Mouse (Mus musculus) heart, postnatal 14 days (tissue): Measurements from ENCODE around the gene Adam15. TPM values are rescaled to one million over a fixed set of nuclear protein-coding genes. Genes with fewer than 3 reads are reported as not detected.
A peak's percentile ranks its signal among the peaks of the same experiment; 100 is the strongest.

Experiments
- DNase-seq, 2 experiments: peaks; one replicate each; pipeline ENCODE4 v3.0.0; 2021 to 2022
- intact Hi-C: fragments of 180-260 bp; cut with DNase I; formaldehyde crosslinking; loops from one replicate; pipeline ENCODE4 v1.15.1; 2025
- total RNA-seq, 2 experiments: library from RNA; stranded (reverse); gene quantifications; 2 replicates each; pipeline ENCODE4 v1.2.3; 2021

Gene Adam15
- total RNA-seq, 2 experiments from 2014 or later = 80.4 to 100.0 TPM

DNA sequence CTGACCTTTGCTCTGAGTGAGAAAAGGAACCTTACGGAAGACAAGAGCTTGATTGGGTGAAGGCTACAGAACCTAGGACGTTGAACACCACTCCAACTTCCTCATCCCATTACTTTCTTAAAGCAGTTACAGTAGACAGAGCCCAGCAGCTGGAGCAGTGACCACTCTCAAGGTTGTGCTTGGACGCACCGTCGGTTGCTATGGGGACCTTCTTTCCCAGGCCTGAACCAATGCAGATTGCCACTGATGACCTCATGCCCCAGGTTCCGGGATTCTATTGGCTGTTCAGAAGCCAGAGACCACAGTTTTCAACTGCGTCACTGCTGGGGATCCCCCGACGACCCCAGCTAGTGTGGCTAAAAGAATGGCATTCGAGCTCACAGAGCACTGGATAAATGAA, 18.8 kb downstream of the Adam15 start:
- intact Hi-C loops = no loop called here
- DNase-seq = no peak

DNA sequence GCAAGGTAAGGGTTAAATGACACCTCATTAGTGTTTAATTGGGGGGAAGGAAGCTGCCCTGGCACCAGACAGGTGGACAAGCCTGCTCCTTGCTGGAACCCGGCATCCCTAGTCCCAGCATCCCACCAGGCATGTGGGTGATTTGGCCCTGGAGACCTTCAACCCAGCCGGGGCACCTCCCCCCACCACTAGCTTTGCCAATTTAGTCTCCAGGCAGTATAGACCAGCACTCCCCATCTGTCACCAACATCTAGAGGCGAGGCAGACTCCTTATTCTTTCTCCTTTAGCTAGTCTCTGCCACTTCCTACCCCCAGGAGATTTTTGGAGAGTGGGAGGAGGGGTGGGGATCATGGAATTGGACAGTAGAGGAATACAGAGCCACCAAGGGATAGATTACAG, 19.4 kb downstream of the Adam15 start:
- no peak for DNase-seq
- intact Hi-C loops = no loop called here

DNA sequence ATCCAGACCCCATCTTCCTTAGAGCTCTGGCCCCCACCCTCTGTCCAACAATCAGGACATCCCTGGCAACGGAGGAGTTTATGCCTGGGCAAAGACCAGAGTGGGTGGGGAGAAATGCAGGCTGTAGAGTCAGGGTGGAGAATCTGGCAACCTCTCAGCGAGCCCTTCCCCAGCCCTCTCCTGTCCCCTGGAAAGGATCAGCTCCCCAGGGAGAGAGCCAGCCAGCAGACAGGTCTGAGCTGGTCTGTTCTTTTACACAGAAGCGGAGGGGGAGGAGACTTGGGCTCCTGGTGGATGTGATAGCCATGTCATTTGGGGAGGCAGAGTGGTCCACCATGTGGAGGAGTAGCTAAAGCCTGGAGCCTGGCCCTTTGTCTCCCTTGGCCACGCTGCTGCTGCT, 21.2 kb downstream of the Adam15 start:
- intact Hi-C loops = no loop called here
- no peak for DNase-seq

DNA sequence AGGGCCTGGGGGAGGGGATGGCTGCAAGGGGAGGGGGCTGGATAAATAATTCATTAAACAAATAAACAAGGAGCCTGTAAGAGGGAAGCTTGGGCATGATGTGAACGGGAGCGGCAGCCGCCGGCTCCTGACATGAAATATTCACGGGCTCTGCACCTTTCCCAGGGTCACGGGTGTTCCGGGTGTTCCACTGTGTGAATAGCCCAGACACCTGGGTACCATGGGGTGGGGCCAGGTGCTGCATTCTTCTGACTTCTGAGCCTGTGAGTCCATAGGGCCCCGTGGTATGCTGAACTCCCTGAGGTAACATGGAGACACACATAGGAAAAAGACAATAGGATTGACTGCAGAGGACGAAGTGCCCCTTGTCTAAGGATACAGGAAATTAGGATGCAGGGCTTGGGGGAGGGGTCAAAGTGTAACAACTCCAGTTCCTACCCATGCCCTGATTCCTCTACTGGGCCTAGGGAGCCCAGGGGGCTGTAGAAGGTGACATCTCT, 22.4 kb downstream of the Adam15 start:
- DNase-seq = no peak
- intact Hi-C loops = no loop called here

DNA sequence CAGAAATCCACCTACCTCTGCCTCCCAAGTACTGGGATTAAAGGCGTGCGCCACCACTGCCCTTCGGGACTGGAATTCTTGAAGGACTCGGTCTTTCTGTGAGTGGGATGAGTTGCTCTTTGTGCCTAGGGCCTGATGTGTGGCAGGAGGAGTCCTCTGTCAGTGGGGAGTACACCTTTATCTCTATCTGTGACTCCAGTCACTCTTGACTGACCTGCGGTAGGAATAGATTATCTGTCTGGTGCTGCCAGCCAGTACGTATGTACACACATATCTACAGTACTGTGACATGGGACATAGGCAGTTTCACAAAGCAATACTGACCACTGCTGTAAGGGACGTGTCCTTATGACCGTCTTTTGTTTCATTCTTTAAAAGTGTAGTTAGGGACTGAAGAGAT, 23.9 kb downstream of the Adam15 start:
- intact Hi-C loops = no loop called here
- DNase-seq = no peak

DNA sequence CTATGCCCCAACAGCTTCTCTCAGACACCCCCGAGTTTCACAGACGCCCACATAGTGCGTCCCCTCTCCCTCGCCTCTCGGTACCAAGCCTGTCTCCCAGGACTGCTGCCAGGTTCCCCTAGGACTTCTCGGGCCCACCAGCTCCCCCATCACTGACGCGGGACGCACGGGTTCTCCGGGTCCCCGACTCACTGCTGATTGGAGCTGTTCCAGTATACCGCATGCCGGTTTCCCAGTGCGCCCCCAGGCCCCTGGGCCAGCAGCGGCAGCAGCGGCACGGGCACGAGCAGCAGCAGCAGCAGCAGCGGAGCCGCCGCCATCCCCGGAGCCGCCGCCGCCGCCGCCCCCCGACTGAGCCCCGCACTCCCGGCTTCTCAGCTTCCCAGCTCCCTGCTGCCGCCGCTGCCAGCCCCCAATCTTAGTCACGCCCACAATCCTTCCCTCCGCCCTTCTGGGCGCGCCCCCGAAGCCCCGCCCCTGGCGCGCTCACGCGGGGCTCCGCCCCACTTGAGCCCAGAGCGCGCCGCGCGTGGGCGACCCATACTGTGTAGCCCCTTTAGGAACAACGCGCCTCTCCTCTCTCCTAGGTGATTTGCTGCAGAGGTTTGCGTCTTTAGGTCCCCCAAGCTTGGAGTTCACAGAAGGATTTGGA, 27.2 kb downstream of the Adam15 start, which contains the start of gene Efna3:
TSS of gene Efna3 (minus strand) at position 452 of the 652 bp plus-strand sequence.
- intact Hi-C loops = no loop called here
- DNase-seq = peak; percentile 77

DNA sequence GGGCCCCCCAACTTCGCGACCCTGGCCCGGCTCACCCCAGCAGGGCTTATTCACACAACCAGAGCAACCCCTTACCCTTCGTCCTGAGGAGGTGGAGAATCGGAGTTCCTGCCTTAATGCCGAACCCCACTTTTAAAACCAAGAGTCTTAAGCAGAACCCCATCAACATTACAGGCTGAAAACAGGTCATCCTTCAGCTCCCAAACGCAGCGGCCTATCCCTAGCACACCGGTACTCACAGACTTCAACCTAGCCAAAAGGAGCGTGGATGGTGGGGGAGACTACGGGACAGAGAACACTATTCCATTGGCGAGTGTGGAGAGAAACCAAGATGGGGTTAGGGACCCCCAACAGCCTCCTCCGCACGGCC, 27.7 kb downstream of the Adam15 start:
- intact Hi-C loops = no loop called here
- DNase-seq = no peak

DNA sequence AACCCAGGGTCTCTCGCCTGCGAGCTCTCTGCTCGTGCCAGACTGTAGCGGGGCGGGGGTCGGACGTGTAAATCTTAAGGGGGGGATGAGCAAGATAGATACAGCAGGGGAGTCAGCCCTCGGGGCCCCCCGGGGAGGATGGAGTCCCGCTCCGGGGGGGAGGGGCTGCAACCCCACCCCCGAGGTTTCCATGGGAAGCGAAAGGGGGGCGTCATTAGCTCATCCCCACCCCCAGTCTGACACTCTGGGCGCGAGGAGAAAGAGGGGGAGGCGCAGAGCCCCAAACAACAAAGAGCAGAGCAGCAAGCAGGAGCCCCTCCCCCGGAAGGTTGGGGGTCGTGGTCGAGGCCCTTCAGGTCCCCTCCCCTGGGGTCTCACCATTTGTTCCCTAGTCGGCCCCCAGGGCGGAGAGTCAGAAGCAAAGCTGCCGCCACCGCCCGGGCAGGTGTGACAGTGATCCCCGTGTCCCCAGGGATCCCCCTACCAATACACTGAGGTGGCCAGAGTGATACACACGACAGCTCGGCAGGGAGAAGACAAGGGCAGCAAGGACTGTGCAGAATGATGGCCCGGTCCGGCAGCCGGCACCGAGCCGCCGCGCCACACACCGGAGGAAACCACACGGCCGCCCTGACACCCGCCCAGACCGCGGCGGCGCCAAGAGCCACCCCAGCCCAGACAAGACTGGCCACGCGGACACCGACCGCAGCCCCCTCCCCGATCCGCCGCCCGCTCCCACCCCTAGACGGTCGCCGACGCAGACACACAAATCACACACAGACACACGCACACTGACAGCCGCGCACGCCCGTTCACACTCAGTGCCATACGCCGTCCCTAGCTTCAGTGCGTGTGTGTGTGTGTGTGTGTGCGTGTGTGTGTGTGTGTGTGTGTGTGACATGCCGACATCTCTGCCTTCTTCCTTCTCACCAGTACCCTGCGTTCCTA, 28.3 kb downstream of the Adam15 start:
- DNase-seq = no peak
- intact Hi-C loops = no loop called here

DNA sequence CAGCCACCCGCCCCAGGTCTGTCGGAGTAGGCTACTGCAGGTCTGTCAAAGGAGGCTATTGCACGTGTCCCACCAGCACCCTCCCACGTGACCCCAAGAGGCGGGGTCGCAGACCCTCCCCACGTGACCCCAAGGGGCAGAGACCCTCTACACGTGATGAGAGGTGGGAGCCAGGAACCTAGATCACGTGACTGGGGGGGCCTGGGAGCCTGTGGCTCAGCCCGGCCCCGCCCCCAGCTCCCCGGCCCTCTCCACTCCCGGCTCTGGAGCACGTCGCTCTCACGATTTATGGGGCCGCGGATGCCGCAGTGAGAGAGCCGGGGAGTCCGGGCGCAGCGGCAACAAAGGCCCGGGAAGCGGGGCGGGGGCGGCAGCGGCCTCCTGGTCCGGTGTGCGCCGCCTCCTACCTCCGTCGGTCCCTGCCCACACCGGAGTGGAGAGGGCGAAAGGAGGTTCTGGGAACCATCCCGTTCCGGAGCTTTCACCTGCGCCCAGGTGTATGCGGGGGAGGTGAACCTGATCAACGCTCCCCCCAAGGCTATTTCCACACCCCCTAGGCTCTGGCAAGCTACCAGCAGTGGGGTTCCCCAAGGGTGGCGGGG, 29.1 kb downstream of the Adam15 start:
- no peak for DNase-seq
- intact Hi-C loops = no loop called here

DNA sequence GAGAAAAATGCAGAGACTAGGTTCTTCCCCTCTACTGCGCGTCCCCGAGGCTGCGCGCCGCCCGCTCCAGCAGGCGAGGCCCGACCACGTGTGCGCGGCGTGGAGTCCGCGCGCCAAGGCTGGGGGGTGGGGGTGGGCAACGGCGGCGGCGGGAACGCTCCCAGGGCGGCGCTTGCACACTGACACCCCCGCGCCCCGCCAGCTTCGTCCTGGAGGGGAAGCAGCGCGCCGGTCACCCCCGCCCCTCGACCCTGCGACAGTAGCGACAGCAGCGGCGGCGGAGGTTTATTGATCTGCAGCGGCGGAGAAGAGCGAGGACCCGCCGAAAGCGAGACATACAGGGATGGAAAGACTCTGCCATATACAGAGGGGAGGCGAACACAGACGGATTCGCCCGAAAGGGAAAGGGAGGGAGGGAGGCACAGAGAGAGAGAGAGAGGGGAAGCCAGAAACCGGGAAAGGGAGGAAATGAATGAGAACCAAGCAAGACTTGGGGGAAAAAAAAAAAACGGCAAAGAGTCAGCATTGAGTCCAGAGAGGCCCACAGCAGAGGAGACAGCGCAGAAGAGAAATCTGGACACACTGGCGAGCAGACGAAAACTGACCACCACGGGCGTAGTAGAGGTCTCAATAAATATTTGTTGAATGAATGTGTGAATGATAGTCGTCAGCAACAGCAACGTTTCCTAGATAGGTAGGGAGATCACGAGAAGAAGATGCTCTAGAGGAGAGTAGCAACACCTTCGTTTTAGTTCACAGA, 30.0 kb downstream of the Adam15 start:
- intact Hi-C loops = loop anchor here (2.0 kb wide), 1 partner anchor 17 kb away; no protein-coding TSS in a partner anchor
- no peak for DNase-seq

DNA sequence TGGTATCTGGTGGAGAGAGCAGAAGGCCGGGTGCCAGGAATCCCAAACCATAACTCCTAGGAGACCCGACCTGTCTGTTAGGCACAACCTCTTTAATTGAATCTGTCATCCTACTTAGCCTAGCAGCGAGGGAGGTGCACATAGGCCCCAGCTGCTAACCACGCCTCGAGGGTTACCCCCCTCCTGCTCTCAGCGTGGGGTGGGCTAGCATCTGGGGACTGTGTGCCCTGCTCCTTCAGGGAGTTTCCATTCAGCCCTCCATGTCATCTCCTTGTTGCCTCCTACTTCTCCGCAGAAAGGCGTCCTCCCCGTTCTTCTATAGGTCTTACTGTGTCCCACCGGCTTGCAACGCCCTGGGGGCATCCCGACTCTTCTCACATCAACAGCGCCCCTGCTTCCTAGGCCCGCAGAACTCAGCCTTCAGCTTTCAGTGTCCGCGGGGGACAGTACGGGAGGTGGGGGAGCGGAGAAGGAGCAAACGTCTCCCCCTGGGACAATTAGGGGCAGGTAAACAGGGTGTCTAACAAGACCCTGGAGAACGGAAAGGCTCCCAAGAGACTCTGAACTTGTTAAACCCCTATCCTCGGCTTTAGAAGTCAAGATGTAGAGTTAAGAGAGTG, 30.7 kb downstream of the Adam15 start:
- no peak for DNase-seq

DNA sequence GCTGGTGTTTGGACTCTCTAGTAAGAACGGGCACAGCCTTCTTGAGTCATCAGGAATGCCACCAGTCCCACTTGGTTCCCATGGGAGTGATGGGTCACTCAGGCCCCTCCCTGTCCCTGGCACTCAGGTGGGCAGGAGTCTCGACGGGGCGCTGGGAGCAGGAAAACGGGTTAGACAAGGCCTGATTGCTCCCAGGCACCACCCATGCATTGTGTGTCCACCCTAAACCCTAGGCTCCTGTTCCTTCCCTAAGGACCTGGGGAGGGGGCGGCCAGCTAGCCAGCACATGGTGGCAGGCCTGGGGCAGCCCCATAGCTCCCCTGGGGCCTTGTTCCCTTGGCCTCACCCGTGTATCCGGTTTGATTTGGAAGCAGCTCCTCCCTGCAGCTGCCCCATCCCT, 31.5 kb downstream of the Adam15 start:
- intact Hi-C loops = loop anchor here (2.0 kb wide), 1 partner anchor 18 kb away; no protein-coding TSS in a partner anchor
- no peak for DNase-seq

More for the DNA sequence above, 30.7 kb downstream of the Adam15 start:
- intact Hi-C loops = loop anchor here (2.0 kb wide), 1 partner anchor 18 kb away; no protein-coding TSS in a partner anchor

DNA sequence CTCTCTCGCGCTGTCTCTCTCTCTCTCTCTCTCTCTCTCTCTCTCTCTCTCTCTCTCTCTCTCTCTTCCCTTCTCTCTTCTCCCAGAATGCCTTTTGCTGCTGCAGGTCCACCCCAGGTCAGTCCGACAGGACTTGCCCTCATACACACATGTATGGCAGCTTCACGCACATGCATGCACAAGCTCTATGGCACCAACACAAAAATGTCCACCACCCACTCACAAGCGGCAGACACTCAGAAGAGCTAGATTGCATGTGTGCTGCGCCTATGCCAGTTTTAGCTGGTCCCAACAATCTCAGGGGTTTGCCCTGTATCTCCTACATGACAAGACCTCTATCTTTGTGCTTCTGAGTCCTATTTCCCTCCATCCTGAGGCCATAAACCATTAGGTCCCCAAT, 32.5 kb downstream of the Adam15 start:
- intact Hi-C loops = loop anchor here (2.0 kb wide), 1 partner anchor 38 kb away; no protein-coding TSS in a partner anchor
- DNase-seq = no peak

DNA sequence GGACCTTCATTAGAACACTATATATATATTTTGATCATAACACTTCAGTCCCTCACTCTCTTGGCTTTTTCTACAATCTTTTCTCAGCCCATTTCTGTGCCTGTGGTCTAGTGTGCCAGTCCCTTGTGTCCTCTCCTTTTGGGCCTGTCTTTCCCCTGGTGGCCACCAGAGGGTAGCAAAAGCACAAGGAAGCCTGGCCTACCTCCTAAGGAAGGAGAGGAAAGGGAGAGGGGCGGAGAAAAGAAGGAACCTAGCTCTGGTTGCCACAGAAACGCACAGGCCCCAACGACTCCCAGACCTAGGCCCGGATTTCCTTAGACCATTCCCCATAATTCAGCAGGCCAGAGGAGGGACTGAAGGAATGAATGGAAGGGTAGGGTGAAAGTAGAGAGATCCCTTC, 33.0 kb downstream of the Adam15 start:
- intact Hi-C loops = loop anchor here (2.0 kb wide), 1 partner anchor 38 kb away; no protein-coding TSS in a partner anchor
- peak; percentile 84 to 89 for DNase-seq

DNA sequence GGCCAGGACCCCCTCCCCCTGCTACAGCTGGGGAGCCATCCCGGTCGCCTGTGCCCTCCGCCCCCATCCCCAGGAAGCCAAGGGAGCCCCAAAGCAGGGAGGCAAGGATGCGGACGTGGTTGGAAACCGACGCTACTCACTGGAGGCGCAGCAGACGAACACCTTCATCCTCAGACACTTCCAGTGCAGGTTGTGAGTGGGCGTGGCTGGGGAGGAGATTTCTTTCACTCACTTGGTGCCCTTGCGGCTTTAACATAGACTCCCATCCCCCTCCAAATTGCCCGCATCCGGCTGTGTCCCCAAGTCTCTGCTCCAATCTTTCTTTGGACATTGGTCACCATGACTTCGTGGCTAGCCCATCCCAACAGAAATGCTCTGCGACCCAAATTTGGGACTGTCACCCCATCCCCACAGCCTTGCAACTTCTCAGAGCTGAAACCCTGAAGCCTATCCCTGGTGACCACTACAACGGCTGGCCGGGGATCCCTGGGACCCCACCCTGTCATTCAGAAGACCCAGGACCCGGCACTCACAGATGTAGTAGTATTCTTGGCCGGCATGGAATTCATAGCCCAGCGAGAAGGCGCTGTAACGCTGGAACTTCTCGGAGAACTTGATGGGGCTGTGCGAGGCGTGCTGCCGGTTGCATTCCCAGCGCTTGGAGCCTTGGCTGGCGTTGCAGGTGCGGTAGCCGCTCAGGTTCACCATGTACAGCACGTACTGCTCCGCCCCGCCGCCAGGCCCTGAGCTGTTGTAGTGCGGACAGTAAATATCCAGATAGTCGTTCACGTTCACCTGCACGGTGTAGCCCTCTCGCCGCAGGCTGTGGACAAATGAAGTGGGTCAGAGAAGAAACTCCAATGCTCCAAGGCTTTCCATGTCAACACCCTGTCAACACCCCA, 33.6 kb downstream of the Adam15 start:
- intact Hi-C loops = loop anchor here (2.0 kb wide), 2 partner anchors 39 to 169 kb away; no protein-coding TSS in a partner anchor
- no peak for DNase-seq

DNA sequence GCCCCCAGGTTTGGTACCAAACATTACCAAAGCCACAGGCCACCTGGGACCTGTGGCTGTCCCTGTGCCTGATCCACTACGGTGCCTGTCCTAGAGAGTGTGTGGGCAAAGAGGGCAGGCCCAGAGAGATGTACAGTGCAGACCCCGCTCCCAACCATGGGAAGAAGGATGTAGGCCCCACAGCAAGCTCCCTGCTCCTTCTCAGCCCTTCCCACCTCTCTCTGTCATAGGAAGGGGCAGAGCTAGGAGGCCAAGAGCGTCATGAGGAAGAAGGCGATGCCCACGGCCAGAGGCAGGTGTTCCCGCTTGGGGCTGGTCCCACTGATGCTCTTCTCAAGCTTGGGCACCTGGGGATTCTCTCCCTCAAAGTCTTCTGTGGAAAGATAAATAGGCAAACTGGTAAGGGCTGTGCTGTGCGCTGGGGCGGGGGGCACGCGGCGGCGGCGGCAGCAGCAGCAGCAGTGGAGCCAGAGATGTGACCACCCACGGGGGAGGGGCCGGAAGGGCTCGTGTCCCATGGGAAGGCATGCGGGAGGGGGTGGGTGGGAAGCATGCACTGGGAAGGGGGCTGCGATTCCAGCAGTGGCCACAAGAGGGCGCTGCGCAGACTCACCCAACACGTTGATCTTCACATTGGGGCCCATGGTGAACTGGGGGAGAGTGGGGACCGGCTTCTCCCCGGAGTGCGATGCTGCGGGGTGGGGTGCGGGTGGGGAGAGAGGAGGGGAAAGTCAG, 34.4 kb downstream of the Adam15 start:
- intact Hi-C loops = loop anchor here (2.0 kb wide), 1 partner anchor 169 kb away; no protein-coding TSS in a partner anchor
- peak; percentile 87 to 90 for DNase-seq

DNA sequence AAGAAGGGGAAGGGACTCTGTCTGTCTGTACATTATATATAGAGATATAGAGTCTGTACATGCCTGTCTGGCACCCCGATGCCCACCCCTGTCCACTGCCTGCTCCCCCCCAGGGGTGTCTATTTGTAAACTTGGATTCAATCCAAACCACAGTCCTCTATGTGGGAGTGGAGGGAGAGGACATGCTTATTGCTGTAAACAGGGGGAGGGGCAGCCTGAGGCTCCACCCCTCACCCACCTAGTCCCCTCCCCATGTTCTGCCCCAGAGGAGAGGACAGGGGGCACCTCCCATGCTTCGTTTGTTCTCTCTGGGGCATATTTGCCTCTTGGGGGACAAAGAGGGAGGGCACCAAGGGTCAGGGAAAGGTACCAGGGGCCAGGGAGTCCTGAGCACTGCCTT, 35.0 kb downstream of the Adam15 start:
- DNase-seq = no peak
- intact Hi-C loops = loop anchor here (2.0 kb wide), 1 partner anchor 170 kb away; no protein-coding TSS in a partner anchor

DNA sequence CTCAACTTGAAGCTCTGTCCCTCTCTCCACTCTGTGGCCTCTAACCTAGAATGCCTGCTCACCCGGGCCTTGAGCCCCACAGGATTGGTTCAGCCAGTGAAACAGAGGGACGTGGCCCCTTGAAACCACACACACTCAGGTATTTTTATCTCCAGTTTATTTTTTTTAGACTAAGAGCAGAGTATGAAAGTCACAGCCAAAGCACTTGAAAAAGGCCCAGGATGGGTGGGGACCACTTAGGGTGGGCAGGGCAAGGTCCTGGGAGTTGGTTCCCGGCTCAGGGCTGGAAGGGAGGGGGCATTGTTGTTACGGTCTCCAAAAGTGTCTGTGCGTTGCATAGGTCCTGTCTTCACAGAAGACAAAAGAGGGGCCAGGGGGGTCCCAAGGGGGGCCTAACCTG, 35.5 kb downstream of the Adam15 start:
- intact Hi-C loops = loop anchor here (2.0 kb wide), 1 partner anchor 170 kb away; no protein-coding TSS in a partner anchor
- no peak for DNase-seq
